Mouse (Mus musculus): ENCODE data around the gene Armh1. TPM values are rescaled to one million over a fixed set of nuclear protein-coding genes. Genes with fewer than 3 reads are reported as not detected.

Armh1 gene
- polyA plus RNA-seq (2012; rRNA removed), result 0.38 and 0.67 TPM in 2 replicates

DNA sequence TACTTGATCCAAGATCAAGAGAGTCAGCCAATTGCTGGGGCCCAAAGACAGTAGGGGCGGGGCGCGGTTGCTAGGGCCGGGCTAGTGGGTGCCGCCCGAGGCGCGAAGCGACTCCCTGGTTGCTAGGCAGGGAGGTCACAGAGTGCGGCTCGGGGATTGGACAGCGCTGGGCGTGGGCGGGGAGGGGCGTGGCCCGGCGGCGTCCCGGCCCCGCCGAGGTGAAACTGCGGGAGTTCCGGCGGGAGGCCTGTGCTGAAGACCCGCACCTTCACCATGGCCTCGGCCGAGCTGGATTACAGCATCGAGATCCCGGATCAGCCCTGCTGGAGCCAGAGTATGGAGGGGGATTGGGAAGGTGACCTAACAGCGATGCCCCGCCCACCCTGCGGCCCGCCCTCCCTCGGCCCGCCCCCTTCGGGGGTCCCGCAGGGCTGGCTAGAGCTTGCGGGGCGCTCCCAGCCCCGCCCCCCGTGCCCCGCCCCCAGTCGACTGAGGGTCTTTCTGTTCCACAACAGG is at the start of gene Armh1, which contains the start of gene Tmem53:
TSS of gene Armh1 (minus strand) at position 325 of the 516 bp plus-strand sequence.
TSS of gene Tmem53 (plus strand) at position 151 of the 516 bp plus-strand sequence.
- H3K4me3 ChIP-seq (ENCODE audit: insufficient read depth, low read length), result peak within 1 kb of the TSS; percentile 75
- H3K27ac ChIP-seq (ENCODE audit: insufficient read depth, low read length), result no peak within 1 kb of the TSS
- H3K4me1 ChIP-seq (ENCODE audit: control insufficient read depth, insufficient read depth, low read length), result no peaks in the 10 kb centered on the region; the same call in 1 of the 2 replicates
- TF ChIP-seq POLR2A (IDR thresholded peaks at IDR 0.05; ENCODE audit: extremely low read depth, insufficient read depth, low read length), result 0 out of 2 replicates have a peak, but pooled peaks have one; percentile 14
- TF ChIP-seq CTCF (IDR thresholded peaks at IDR 0.05; ENCODE audit: extremely low read depth, insufficient read depth, low read length), result no peak

DNA sequence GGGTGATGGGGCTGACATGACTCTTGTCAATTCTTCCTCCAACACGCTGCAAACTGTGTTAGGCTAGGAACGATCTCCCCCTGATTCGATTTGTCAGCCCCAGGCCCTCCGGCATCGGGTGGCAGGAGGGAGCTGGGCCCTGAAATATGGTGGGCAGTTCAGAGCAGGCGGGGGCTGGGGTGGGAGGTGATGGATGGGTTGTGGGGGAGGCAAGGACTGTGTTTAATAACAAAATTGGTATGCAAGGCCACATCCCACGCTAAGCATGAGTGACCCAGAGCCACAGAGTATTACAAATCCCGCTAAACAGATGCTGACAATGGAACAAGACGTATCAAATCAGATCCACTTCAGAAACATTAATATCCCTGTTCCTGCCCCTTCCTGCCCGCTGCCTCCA is 48.0 kb upstream of the Armh1 start:
- H3K27ac ChIP-seq (ENCODE audit: insufficient read depth, low read length), result no peak overlapping the region
- no peak overlapping the region for H3K4me3 ChIP-seq (ENCODE audit: insufficient read depth, low read length)
- TF ChIP-seq CTCF (IDR thresholded peaks at IDR 0.05; ENCODE audit: extremely low read depth, insufficient read depth, low read length), result no peak
- no peak for TF ChIP-seq POLR2A (IDR thresholded peaks at IDR 0.05; ENCODE audit: extremely low read depth, insufficient read depth, low read length)
- no peaks in the 10 kb centered on the region for H3K4me1 ChIP-seq (ENCODE audit: control insufficient read depth, insufficient read depth, low read length)

DNA sequence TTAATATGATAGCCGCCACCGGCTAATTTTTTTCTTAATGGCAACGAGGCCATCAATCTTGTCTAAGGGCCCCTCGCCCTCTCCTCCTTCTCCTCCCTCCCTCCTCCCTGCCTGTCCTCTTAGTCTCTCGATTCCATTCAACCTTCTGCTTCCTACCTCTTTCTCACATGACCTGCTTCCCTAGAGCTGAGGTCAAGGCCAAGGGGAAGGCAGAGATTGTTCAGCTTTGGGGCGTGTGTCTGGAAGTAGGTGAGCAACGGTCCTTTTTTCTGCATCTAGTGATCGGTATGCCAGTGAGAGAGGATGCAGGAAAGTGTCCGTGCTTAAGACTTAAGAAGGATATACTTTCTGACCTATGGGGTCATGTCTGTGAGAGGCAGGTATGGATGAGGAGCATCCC is 45.9 kb upstream of the Armh1 start:
- no peak for TF ChIP-seq CTCF (IDR thresholded peaks at IDR 0.05; ENCODE audit: extremely low read depth, insufficient read depth, low read length)
- no peak for TF ChIP-seq POLR2A (IDR thresholded peaks at IDR 0.05; ENCODE audit: extremely low read depth, insufficient read depth, low read length)

DNA sequence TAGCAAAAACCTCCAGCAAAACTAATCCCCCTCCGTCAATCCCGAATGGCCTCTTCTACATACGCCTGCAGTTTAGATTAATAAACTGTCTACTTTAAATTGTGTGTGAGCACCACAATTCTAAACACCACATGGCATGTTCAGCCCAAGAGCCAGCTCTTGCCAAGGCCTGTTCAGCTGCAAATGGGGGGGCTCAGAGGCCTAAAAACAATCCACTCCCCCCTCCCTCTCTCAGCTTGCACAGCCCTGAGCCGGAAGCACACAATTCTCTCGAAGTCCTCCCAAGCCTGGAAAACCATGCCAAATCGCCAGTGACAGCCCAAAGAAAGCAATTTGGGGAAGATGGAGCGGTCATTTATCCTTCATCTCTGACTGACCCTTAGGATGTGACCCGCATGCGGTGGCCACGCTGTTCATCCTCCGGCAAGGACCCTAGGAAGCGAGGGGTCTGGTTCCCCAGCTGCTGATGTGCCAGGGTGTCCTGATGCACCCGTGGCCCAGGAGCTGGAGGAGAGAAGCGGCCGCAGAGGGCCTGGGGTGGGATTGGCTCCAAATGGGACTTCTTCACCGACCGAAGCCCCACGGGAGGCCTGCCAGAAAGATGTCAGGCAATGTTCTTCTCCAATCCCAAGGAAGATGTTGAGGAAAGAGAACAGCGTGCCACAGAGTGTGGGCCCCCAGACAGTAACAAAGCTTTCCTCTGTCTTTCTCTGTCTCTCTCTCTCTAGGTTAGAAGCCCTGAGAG is 45.1 kb upstream of the Armh1 start:
- Histone ChIP-seq H3K4me3 (ENCODE audit: insufficient read depth, low read length) (no peak overlapping the region), H3K4me1 (ENCODE audit: control insufficient read depth, insufficient read depth, low read length) (no peaks in the 10 kb centered on the region), H3K27ac (ENCODE audit: insufficient read depth, low read length) (no peak overlapping the region)
- TF ChIP-seq CTCF (IDR thresholded peaks at IDR 0.05; ENCODE audit: extremely low read depth, insufficient read depth, low read length), result no peak
- TF ChIP-seq POLR2A (IDR thresholded peaks at IDR 0.05; ENCODE audit: extremely low read depth, insufficient read depth, low read length), result no peak

More for the DNA sequence above, 45.9 kb upstream of the Armh1 start:
- Histone ChIP-seq H3K4me3 (ENCODE audit: insufficient read depth, low read length) (no peak overlapping the region), H3K27ac (ENCODE audit: insufficient read depth, low read length) (no peak overlapping the region), H3K4me1 (ENCODE audit: control insufficient read depth, insufficient read depth, low read length) (no peaks in the 10 kb centered on the region)

DNA sequence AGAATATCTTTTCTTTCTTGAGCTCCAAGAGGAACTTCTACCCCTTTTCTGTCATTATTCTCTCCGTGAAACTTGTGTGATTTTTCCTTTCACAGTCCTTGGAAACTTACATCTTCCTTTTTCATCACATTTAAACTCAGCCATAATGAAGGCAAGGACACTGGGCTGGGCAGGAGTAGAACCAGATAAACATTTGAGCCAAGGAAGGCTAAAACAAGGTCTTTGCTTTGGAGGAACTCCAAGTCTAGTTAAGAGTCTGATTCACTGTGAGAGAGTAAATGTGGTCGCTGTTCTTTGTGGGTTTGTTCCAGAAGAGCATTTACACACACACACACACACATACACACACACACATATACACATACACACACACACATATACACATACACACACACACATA is 39.8 kb upstream of the Armh1 start:
- peaks cover 3% of the 10 kb centered on the region for H3K4me1 ChIP-seq (ENCODE audit: control insufficient read depth, insufficient read depth, low read length)
- no peak for TF ChIP-seq CTCF (IDR thresholded peaks at IDR 0.05; ENCODE audit: extremely low read depth, insufficient read depth, low read length)
- TF ChIP-seq POLR2A (IDR thresholded peaks at IDR 0.05; ENCODE audit: extremely low read depth, insufficient read depth, low read length), result no peak
- no peak overlapping the region for H3K27ac ChIP-seq (ENCODE audit: insufficient read depth, low read length)
- H3K4me3 ChIP-seq (ENCODE audit: insufficient read depth, low read length), result no peak overlapping the region

GRCm38 (mm10) chr4:117288927-117289801 is 37.2 kb upstream of the Armh1 start:
- H3K4me3 ChIP-seq (ENCODE audit: insufficient read depth, low read length), result peak overlapping the region; percentile 41
- peaks cover 3% of the 10 kb centered on the region for H3K4me1 ChIP-seq (ENCODE audit: control insufficient read depth, insufficient read depth, low read length)
- TF ChIP-seq CTCF (IDR thresholded peaks at IDR 0.05; ENCODE audit: extremely low read depth, insufficient read depth, low read length) (no peak), POLR2A (IDR thresholded peaks at IDR 0.05; ENCODE audit: extremely low read depth, insufficient read depth, low read length) (peak; percentile 51; the same call in 1 of the 2 replicates)
- peak overlapping the region; percentile 72; the same call in 1 of the 2 replicates for H3K27ac ChIP-seq (ENCODE audit: insufficient read depth, low read length)

GRCm38 (mm10) chr4:117288277-117288926 is 36.5 kb upstream of the Armh1 start:
- H3K27ac ChIP-seq (ENCODE audit: insufficient read depth, low read length), result no peak overlapping the region
- TF ChIP-seq CTCF (IDR thresholded peaks at IDR 0.05; ENCODE audit: extremely low read depth, insufficient read depth, low read length) (no peak), POLR2A (IDR thresholded peaks at IDR 0.05; ENCODE audit: extremely low read depth, insufficient read depth, low read length) (no peak)
- H3K4me3 ChIP-seq (ENCODE audit: insufficient read depth, low read length), result peak overlapping the region; percentile 41
- H3K4me1 ChIP-seq (ENCODE audit: control insufficient read depth, insufficient read depth, low read length), result peaks cover 3% of the 10 kb centered on the region

DNA sequence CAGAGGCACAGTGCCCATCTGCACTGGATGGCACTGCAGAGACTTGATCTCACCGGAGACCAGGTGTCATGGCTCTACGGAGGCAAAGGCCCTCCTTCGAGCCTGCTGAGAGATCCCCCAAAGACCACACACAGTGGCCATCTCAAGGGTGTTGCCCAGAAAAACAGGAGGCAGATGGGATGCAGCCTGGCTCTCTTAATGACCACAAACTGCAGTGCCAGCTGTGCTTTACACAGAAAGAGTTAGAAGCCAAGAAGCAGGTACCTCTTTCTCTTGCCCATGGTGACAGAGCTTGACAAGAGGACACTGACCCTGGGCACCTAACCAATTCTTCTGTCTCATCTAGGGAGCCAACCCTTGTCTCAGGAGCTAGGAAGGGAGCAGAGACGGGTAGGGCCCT is 32.4 kb upstream of the Armh1 start:
- H3K4me1 ChIP-seq (ENCODE audit: control insufficient read depth, insufficient read depth, low read length), result no peaks in the 10 kb centered on the region
- no peak overlapping the region for H3K27ac ChIP-seq (ENCODE audit: insufficient read depth, low read length)
- TF ChIP-seq CTCF (IDR thresholded peaks at IDR 0.05; ENCODE audit: extremely low read depth, insufficient read depth, low read length), result no peak
- no peak for TF ChIP-seq POLR2A (IDR thresholded peaks at IDR 0.05; ENCODE audit: extremely low read depth, insufficient read depth, low read length)
- no peak overlapping the region for H3K4me3 ChIP-seq (ENCODE audit: insufficient read depth, low read length)
